Mouse (Mus musculus) heart, postnatal 10 days (tissue): ENCODE data around the gene Mettl18. TPM values are rescaled to one million over a fixed set of nuclear protein-coding genes. Genes with fewer than 3 reads are reported as not detected.
"Not testable (repeated sequence)": the region's sequence is repeated elsewhere in the genome, so short reads cannot be mapped to it uniquely, and the experiment has no call there.

ENCODE experiments used
- DNase-seq, 2 experiments: peaks; one replicate each; pipeline ENCODE4 v3.0.0; 2021
- intact Hi-C: fragments of 180-260 bp; cut with DNase I; formaldehyde crosslinking; loops from one replicate; pipeline ENCODE4 v1.15.1; 2025
- total RNA-seq, 2 experiments: library from RNA; stranded (reverse); gene quantifications; 2 replicates each; pipeline ENCODE4 v1.2.3; 2021

Gene Mettl18
- 1 to 10 TPM; 3.4 to 4.7 TPM for total RNA-seq

DNA sequence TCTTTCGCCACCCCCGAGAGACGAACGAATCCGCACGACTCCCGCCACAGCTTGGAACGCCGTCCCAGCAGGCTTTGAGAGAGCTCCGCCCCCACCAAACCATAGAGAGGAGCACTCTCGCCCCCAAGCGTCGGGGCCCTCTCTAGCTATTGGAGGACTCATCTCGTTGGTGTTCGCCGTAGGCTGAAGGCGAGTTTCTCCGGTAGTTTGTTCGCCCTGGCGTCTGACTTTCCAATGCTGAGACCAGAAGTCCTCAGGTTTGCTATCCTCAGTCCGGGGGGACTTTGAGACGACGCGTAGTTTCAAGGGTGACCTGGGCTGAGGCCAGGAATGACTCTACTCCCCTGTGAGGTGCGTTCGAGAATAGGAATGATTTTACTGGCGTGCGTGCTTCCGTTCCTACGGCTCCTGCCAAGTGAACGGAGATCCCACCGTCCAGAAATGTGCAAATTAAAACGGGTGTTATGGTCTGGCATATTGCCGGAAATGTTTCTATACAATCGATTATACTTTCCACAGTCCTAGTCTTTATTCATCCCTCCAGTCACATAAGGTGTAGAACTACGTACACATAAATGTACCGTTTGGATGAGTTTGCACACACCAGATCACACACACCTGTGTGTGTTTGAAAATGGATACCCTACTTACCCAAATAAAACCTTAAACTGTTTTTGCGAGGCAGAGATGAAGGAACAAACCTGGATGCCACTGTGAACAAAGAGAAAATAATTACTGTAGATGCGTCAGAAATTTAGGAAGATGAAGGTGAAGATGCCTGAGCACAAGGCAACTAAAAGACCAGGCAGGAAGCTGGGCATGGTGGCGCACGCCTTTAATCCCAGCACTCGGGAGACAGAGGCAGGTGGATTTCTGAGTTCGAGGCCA is at the start of gene Mettl18, which contains the start of gene BC055324:
Gene Mettl18 (plus strand): TSS at position 169 of the 888 bp plus-strand sequence.
Gene BC055324 (minus strand): TSS at position 76 of the 888 bp plus-strand sequence.
- peak; percentile 93 to 95 for DNase-seq
- intact Hi-C loops, result no loop called here

DNA sequence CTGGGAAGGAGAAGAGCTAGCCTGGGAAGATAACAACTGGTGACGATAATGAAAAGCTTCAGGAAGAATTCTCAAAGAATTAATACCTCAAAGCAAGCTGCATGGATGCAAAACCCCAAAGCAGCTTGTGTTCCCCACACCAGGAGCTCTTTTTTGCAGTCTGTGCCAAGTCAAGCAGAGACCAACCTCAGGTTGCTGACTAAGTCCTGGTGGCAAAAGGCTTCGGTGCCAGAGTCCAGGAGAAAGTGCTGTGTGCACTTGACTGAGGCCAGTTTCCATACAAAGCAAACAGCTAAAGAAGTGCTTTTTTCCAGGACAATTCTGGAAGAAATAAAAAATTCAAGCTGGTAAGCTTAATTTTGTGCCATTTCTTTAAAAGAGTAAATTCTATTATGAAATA is 41.3 kb upstream of the Mettl18 start:
- intact Hi-C loops, result no loop called here
- no peak for DNase-seq

DNA sequence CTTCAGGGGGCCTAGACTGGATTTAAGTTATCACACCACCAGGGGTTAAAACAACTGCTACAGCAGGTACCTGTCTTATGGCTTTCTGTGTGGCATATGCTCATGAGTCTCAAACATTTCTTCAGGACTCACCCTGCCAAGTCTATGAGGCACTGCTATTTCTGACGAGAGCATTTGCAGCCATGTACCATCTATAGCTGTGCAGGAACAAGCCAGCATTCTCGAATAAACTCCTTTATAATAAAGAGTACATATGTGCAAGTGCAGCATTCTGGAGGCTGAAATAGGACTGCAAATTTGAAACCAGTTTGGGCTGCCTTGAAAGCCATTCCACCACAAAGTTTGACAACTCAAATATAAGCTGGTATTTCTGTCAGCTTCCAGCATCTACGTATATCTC is 36.7 kb upstream of the Mettl18 start:
- intact Hi-C loops, result no loop called here
- no peak for DNase-seq

DNA sequence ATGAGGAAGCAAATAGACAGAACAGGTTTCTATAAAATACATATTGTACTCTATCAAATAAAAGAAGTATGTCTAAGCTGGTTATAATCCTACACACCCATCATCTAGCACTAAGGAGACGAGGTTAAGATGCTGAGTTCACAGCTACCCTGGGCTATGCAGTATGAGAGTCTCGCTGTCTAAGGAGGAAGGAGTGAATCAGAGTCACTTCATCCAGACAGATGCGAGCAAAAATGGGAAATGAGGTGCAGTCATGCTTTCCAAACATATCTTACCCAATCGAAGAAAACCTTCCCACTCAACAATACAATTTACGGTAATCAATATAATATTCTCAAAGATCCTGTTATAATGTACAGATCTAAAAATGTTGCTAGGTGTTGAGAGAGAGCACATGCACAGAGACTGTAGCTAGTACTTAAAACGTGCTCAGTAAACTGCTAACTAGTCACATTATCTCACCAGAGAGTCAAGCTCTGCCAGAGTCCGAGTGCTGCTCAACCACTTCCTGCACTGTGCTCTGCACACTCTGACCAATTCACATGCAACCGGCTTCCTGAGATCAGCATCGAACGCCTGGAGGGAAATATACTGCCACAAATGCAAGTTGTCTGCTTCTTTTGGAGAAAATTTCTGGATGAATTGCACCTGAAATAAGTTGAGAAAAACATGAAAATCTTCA is 30.5 kb upstream of the Mettl18 start:
- DNase-seq, result no peak
- intact Hi-C loops, result no loop called here

DNA sequence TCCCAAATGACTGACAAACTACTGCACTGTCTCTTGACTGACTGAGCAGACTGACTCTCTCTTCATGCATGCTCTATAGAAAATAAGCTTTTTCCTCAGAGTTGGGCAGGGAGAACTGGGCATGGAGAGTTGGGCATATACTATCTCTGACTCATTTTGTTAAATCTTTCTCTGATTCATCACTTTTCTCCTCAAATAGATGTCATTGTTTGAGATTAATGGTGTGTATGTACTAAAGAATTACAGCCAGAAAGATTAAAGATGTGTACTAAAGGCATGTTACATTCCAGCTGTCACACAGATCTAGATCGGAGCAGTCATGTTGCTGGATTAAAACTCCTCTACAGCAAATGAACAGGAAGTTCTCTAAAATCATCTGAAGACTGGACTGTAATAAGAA is 20.2 kb upstream of the Mettl18 start:
- intact Hi-C loops, result no loop called here
- no peak for DNase-seq

DNA sequence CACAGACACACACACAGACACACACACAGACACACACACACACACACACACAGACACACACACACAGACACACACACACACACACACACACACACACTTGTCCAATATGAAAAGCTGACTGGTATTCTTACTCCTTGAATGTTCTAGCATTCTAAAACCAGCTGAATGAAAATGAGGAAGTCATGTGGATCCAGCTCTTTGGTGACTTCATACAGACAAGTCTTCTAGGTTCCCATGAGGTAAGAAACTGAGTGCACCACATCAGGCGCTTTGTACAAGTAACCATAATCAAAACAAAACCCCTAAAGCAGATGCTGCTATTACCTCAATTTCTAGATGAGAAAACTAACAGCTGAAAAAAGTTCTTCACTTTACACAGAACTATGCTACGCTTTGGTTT is 19.6 kb upstream of the Mettl18 start:
- DNase-seq, result no peak

DNA sequence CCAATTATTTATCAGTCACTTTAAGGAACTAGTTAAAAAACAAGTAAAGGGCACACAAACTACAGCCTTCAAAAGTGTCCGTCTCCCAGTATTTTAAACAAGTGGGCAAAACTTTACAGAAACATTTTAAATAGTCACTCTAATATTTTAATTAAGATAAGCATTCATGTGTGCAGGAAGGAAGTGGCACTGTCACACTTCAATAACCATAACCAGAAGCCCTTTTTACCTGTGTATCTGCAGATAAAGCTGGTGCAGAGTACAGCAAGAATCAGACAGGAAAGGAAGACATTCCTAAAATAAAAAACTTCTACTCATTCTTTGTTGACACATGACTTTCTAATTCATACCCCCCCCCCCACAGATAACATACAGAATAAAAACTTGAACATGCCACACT is 18.2 kb upstream of the Mettl18 start:
- no peak for DNase-seq
- intact Hi-C loops, result no loop called here

More for the DNA sequence above, 19.6 kb upstream of the Mettl18 start:
- intact Hi-C loops, result no loop called here

DNA sequence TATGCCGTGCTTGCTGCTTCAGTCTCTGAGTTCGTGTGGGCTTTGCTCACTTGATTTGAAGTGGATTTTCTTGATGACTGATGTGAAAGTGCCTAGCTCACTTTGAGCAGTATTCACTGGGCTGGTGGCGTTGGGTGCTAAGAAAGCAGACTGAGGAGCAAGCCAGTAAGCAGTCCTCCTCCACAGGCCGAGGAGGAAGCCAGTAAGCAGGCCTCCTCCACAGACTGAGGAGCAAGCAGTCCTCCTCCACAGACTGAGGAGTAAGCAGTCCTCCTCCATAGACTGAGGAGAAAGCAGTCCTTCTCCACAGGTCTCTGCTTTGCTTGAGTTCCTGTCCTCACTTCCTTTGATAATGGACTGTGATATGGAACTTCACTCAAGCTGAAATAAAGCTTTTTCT is 2.3 kb upstream of the Mettl18 start:
- intact Hi-C loops, result no loop called here
- DNase-seq, result no peak

DNA sequence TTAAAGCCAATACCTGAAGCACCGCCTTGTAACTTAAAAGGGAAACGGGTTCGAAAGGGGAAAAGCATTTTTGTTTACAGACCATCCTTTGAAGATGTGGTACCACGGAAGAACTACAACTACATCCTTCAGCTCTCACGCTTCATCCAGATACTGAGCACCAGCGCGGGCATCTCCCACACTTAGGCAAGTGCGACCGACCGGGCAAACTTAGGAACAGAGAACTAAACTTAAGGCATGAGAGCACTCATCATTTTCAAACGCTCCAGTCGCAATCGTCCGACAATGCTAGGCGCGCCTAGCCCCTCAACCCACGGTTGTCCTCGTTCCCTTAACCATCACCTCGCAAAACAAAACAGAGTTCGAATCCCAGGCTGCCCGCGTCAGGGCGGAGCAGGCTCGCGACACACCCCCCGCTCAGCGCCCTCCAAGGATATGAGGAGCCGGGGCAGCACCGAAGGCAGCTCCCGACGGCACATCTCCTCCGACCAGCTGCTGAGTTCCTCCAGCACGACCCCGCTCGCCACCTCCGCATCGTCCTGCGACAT is 442 bp upstream of the Mettl18 start:
- DNase-seq, result no peak
- intact Hi-C loops, result no loop called here

DNA sequence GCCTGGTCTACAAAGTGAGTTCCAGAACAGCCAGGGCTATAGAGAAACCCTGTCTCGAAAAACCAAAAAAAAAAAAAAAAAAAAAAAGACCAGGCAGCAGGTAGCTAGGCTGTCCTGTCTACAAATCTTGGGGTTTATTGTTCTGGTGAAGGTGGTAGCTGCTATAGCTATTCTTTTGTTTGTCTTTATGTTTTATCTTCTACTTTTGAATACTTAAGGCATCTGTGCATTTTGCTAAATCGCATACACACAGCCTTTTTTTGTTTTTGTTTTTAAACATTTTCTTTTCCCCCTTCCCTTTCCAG is 872 bp downstream of the Mettl18 start:
- intact Hi-C loops, result no loop called here
- DNase-seq, result no peak

DNA sequence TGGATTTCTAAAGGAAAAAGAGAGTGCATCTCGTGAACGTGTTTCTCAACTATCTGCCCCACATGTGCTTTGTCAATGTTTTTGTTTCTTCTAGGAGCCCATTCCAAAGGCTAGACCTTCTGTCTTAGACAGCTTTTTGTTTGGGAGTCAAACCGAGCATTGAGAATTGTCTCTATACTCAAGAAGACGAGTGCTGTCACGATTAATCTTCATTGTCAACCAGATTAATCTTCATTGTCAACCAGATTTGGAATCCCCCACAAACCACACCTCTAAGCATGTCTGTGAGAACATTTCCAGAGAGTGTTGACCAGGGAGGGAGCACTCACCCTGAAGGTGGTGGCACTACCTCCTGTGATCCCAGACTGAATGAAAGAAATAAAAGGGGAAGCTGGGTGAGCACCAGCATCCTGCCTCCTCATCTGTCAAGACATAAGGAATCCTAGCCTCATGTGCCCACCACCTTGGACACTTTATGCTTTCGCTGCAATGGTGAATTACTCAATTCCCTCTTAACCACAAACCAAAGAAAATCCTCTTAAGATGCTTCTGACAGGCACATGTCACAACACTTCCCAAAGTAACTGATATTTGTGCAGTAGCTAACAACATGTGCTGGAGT is 7.3 kb downstream of the Mettl18 start:
- intact Hi-C loops, result no loop called here
- no peak for DNase-seq

DNA sequence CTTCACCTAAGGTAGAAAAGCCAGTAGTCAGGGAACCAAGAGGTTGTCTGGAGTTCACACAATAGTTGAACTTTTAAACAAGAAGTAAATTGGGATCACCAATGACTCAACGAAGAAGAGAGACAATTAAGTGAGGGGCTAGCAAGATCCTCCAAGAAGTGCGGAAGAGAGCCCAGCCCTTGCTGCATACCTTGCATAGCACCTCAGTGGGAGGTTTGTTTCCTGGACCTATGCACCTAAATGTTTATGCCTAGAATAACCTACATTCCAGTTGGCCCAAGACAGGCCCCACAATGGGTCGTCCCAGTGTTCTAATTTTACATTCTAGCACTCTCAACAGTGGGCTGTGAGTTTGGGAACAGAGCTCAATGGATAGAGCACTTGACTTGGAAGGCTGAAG is 9.6 kb downstream of the Mettl18 start:
- no peak for DNase-seq
- intact Hi-C loops, result no loop called here

DNA sequence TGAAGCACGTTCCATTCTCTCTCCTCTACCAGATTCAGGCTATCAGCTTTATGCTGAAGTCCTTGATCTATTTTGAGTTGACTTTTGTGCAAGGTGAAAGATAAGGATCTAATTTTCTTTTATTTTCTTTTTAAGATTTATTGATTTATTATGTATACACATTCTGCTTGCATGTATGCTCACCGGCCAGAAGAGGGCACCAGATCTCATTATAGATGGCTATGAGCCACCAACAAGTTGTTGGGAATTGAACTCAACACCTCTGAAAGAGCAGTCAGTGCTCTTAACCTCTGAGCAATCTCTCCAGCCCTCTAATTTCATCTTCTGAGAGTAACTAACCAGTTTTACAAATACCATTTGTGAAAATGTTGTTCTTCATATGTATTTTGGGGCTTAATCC is 14.5 kb downstream of the Mettl18 start:
- peak; percentile 7 to 47 for DNase-seq
- intact Hi-C loops, result loop anchor here (1.0 kb wide), 1 partner anchor 175 kb away; no protein-coding TSS in a partner anchor

DNA sequence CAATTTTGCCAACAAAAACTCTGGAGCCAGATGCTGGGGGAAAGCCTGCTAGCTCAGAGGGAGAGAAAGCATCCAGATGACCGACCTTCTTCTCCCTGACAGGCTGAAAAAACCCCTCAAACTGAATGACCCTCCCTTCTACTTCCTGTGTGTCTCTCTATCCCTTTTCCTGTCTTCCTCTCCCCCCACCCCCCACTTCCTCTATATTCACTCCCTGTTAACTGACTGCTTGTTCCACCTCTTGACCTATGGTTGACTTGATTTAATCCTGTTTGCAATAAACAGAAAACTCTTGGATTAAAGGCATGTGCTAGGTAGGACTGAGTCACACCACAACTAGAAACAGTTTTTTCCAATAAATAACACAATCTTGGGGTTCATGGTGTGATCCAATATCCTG is 19.9 kb downstream of the Mettl18 start:
- no peak for DNase-seq
- intact Hi-C loops, result no loop called here

DNA sequence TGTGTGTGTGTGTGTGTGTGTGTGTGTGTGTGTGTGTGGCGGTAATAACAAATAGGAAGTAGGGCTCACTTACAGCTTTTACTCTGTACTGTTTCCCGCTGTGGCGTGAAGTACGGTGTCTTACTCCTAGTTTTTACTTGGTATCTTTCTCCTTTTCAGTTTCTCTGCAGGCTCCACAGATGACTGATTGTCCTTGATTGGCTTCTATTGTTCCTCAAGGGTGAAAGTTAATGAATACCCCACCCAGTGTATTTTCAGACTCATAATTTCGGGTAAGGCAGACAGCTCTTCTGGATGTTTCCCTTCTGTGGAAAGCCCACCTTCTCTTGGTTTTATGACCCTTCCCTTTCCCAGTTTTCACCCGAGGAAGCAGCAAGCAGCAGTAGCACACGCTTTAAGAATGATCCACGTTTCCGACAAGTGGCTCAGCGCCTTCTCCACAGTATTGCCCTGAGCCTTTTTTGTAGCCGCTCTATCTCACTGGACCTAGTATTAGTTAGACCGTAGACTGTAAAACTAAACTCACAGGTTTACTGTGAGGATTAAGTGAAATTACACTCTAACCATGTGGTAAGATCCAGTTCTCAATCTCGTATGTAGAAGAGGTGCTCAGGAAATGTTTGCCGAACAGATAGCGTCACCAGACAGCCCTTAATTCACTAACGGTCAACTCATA is 23.7 kb downstream of the Mettl18 start:
- DNase-seq, result no peak
- intact Hi-C loops, result no loop called here

DNA sequence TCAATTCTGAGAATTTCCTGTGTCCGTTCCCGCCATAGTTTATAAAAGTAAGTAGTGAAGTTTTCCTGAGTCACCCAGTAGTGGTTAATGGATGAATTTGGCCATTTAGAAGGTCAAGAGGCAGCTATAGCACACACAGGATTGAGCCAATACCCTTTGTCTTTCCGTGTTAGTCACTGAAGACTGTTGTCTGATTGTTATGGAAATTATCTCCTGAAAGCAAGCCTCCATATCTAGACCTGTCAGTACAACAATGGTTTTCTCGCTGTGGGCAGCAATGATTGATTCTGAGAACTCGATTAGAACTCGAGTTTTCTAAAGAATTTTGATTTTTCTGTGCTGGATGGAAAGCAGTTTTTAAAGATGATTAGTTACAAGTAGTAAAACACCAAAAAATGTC is 25.1 kb downstream of the Mettl18 start:
- no peak for DNase-seq
- intact Hi-C loops, result no loop called here

DNA sequence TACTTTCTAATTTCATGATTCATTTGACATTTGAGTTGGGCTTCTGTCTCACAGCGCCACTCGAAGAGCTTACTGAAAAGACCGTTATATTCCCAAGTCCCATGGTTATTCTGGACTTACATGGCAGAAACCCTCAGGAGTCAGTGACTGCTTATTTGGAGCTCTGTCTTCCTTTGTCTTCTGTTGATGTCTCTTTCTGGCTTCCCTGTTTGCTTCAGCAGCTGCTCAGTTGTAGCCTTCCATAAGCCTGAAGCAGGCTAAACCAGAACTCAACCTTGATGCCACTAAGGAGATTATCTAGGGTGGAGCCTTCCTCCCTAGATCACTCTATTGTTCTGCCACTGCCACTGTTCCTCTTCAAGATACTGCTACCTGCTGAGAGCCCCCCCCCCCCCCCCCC is 26.1 kb downstream of the Mettl18 start:
- DNase-seq, intact Hi-C loops: not testable (repeated sequence)

DNA sequence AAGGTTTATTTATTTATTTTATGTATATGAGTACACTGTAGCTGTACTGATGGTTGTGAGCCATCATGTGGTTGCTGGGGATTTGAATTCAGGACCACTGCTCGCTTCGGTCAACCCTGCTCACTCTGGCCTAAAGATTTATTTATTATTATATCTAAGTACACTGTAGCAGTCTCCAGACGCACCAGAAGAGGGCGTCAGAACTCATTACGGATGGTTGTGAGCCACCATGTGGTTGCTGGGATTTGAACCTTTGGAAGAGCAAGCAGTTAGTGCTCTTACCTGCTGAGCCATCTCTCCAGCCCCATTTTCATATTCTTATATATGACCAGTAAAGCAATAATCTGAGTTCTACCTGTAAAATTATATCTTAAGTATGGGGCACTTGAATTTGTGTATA is 27.4 kb downstream of the Mettl18 start:
- DNase-seq, intact Hi-C loops: not testable (repeated sequence)

DNA sequence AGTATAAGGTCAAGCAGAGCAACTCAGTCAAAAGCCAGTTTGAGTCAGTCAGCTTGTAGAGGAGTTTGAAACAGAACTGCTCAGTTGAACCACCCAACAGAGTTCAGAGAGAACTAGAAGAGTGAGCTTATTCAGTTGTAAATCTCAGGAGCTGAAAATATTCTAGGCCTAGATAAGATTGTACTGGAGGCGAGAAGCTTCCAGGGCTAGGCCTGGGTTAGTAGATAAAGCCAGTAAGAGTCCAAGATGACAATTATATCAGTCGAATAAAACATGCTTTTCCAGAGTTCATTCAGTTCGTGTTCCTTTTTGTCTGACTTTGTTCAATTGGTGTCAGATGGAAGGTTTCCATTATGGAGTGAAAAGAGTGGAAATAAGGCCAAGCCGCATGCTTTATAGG is 31.0 kb downstream of the Mettl18 start:
- no peak for DNase-seq
- intact Hi-C loops, result no loop called here

DNA sequence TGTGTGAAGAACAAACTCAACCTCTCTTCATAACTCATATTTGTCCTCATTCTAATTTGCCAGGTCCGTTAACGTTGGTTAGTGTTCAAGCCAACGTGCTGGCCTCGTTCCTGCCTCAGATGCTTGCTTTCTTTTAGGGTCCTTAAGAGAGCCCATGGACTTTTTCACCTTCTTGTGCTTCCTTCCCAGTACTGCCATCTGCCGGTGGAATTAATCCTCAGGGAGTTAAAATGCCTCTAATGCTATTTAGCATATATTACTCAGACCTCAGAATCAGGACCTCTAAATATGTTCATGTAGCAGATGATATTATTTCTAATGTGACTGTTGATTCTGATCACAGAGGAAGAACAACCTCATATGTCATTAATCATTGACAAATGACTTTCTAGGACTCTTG is 32.7 kb downstream of the Mettl18 start:
- intact Hi-C loops, result no loop called here
- peak in 1 of 2 experiments; percentile 8 for DNase-seq
